Mouse (Mus musculus): ENCODE data around the gene Adprhl2.

DNA sequence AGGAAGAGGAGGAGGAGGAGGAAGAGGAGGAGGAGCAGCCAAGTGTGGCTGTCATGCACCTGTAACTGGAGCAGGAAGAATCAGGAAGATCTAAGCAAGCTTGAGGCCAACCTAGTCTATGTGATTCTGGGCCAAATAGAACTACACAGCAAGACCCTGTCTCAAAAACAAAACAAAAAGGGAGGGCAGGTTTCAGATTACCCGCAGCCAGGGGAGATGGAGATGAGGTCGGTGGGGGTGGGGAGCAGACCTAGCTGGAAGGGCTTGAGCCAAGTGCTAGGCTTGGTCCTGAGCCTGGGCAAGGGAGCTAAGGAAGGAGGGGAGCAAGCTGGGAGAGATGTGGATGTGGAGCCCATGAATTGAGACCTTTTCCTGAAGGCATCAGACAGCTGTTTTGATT is 14.7 kb downstream of the Adprhl2 start:
- TF ChIP-seq CTCF (IDR thresholded peaks at IDR 0.05; ENCODE audit: extremely low read depth, insufficient read depth, low read length) (no peak), POLR2A (IDR thresholded peaks at IDR 0.05; ENCODE audit: extremely low read depth, insufficient read depth, low read length) (no peak)
